Mouse (Mus musculus): Measurements from ENCODE around the gene Cog5. TPM values are rescaled to one million over a fixed set of nuclear protein-coding genes. Genes with fewer than 3 reads are reported as not detected.

Gene Cog5
- polyA plus RNA-seq, 1 experiment from 2014 or later: 27.6 TPM

DNA sequence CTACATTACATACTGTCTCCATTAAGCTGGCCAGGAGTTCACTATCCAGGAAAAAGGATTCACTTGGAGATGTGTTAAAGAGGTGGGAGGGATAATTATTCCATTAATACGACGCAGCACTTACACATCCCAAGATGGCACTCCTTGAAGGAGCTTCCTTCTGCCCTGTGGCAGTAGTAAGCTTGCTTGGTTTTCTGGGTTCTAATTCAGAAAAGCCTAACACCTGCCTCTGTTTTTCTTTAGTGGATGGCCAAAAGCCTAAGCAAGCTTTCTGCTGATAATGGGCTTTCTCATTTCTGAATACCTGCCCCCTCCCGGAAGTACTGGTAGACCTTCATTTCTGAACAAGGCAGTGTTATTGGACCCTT, 19.4 kb upstream of the Cog5 start:
- peak overlapping the region; percentile 76; the same call in 1 of the 2 replicates for H3K4me2 ChIP-seq (replicated peaks; ENCODE audit: low read depth, low read length)
- H3K27me3 ChIP-seq (ENCODE audit: insufficient read depth, low read length): no peaks in the 10 kb centered on the region
- no peaks in the 10 kb centered on the region for H3K36me3 ChIP-seq (ENCODE audit: insufficient read depth, low read length)
- ATAC-seq (ENCODE audit: low FRiP score, low TSS enrichment): no peak
- WGBS: 93% methylated on average over 3 of the region's 3 CpGs
- no peaks in the 10 kb centered on the region for H3K9me3 ChIP-seq (ENCODE audit: low read length)
- H3K4me3 ChIP-seq (ENCODE audit: low read length): no peak overlapping the region
- no peak overlapping the region for H3K27ac ChIP-seq (ENCODE audit: low read length)
- peaks cover 7% of the 10 kb centered on the region; the same call in 1 of the 2 replicates for H3K4me1 ChIP-seq (ENCODE audit: insufficient read depth, low read length)
- H3K9ac ChIP-seq (replicated peaks; ENCODE audit: low read length): peak overlapping the region; percentile 91; the same call in 1 of the 2 replicates

GRCm38 (mm10) chr12:31653611-31654010, 1.1 kb upstream of the Cog5 start:
- Histone ChIP-seq H3K4me3 (ENCODE audit: low read length) (no peak overlapping the region), H3K27ac (ENCODE audit: low read length) (no peak overlapping the region), H3K27me3 (ENCODE audit: insufficient read depth, low read length) (no peaks in the 10 kb centered on the region), H3K36me3 (ENCODE audit: insufficient read depth, low read length) (no peaks in the 10 kb centered on the region), H3K9ac (replicated peaks; ENCODE audit: low read length) (no peak overlapping the region), H3K4me1 (ENCODE audit: insufficient read depth, low read length) (peaks cover 7% of the 10 kb centered on the region), H3K4me2 (replicated peaks; ENCODE audit: low read depth, low read length) (peak overlapping the region; percentile 16; the same call in 1 of the 2 replicates), H3K9me3 (ENCODE audit: low read length) (no peaks in the 10 kb centered on the region)
- ATAC-seq (ENCODE audit: low FRiP score, low TSS enrichment): no peak
- WGBS: 72% methylated on average over 5 of the region's 5 CpGs

DNA sequence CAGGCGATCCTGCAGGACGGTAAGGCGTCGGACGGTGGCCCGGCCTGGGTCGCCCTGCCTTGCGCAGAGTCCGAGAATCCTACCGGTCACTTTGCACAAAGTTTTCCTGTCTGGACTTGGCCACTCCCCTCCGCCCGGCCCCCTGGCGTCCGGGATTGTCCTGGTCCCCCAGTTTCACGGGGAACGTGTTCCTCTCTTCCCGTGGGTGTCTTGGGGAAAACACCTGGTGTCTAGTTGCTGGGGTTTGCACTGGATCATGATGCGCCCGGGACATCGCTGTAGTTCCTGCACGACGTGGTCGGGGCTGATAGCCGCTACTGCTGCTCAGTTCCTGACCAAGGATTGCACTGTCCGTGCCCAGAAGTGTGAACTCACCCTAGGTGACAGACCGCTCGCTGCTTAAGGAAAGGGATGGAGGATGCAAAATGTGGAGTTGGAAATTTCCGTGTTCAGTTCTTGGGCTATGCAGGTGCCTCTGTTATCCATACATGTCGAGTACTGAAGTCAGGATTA, 352 bp downstream of the Cog5 start:
- Histone ChIP-seq H3K36me3 (ENCODE audit: insufficient read depth, low read length) (no peaks in the 10 kb centered on the region), H3K9ac (replicated peaks; ENCODE audit: low read length) (peak overlapping the region; percentile 92), H3K4me2 (replicated peaks; ENCODE audit: low read depth, low read length) (peak overlapping the region; percentile 76), H3K27me3 (ENCODE audit: insufficient read depth, low read length) (no peaks in the 10 kb centered on the region), H3K27ac (ENCODE audit: low read length) (peak overlapping the region; percentile 83), H3K9me3 (ENCODE audit: low read length) (no peaks in the 10 kb centered on the region), H3K4me3 (ENCODE audit: low read length) (peak overlapping the region; percentile 95), H3K4me1 (ENCODE audit: insufficient read depth, low read length) (peaks cover 7% of the 10 kb centered on the region)
- ATAC-seq (ENCODE audit: low FRiP score, low TSS enrichment): peak; percentile 91
- WGBS: 2% methylated on average over 26 of the region's 29 CpGs

DNA sequence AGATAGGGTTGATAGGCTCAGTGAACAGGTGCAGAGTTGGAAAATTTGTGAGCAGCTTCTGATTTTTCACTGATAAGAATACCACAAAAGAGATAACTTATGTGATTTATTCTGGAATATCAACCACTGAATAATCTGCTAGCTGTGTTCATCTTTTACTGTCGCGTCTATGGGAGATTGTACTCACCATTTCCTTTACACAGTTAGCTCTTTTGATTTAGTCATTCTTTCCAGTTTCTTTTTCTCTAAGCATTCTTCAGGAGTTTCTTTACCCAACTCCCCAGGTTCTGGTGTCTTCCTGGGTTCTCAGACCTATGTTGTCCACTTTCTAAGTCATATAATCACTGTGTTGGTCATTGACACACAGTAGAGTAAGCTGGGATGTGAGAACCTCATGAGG, 2.2 kb downstream of the Cog5 start:
- no peak overlapping the region for H3K4me2 ChIP-seq (replicated peaks; ENCODE audit: low read depth, low read length)
- WGBS: 93% methylated on average over 2 of the region's 2 CpGs
- H3K27ac ChIP-seq (ENCODE audit: low read length): no peak overlapping the region
- peaks cover 7% of the 10 kb centered on the region for H3K4me1 ChIP-seq (ENCODE audit: insufficient read depth, low read length)
- no peak overlapping the region for H3K4me3 ChIP-seq (ENCODE audit: low read length)
- no peaks in the 10 kb centered on the region for H3K36me3 ChIP-seq (ENCODE audit: insufficient read depth, low read length)
- no peaks in the 10 kb centered on the region for H3K27me3 ChIP-seq (ENCODE audit: insufficient read depth, low read length)
- no peaks in the 10 kb centered on the region for H3K9me3 ChIP-seq (ENCODE audit: low read length)
- H3K9ac ChIP-seq (replicated peaks; ENCODE audit: low read length): no peak overlapping the region
- ATAC-seq (ENCODE audit: low FRiP score, low TSS enrichment): no peak

DNA sequence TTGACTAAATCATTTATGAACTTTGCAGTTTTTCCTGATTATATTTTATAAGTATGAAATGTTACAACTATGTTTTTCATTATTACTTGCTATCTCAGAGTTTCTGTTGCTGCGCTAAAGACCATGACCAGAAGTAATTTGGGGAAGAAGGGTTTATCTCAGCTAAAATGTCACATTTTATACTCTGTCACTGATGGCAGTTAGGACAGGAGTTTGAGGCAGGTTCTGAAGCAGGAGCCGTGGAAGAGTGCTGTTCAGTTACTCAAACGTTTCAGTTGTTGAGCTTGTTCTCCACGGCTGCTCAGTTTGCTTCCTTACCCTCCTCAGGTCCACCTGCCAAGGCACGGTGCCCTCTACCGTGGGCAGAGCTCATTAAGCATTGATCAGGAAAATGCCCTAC, 11.3 kb downstream of the Cog5 start:
- no peak overlapping the region for H3K9ac ChIP-seq (replicated peaks; ENCODE audit: low read length)
- H3K36me3 ChIP-seq (ENCODE audit: insufficient read depth, low read length): peaks cover 24% of the 10 kb centered on the region
- 83% methylated on average over 6 of the region's 6 CpGs for WGBS

DNA sequence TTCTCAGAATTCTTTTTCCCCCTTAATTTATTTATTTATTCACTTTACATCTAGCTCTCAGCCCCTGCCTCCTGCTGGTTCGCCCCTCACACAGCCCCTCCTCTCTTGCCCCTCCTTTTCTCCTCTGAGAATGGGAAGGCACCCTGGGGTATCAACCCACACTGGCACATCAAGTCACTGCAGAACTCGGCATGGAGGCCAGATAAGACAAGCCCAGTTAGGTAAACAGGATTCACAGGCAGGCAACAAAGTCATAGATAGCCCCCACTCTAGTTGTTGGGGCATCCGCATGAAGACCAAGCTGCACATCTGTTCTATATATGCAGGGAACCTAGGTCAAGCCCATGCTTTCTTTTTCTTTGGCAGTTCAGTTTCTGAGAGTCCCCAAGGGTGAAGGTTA, 12.5 kb downstream of the Cog5 start:
- H3K9ac ChIP-seq (replicated peaks; ENCODE audit: low read length): no peak overlapping the region
- H3K27ac ChIP-seq (ENCODE audit: low read length): no peak overlapping the region
- no peak for ATAC-seq (ENCODE audit: low FRiP score, low TSS enrichment)
- H3K9me3 ChIP-seq (ENCODE audit: low read length): no peaks in the 10 kb centered on the region
- no peaks in the 10 kb centered on the region for H3K4me1 ChIP-seq (ENCODE audit: insufficient read depth, low read length)
- WGBS: 75% methylated on average over 3 of the region's 3 CpGs
- no peak overlapping the region for H3K4me2 ChIP-seq (replicated peaks; ENCODE audit: low read depth, low read length)
- no peaks in the 10 kb centered on the region for H3K27me3 ChIP-seq (ENCODE audit: insufficient read depth, low read length)
- no peak overlapping the region for H3K4me3 ChIP-seq (ENCODE audit: low read length)
- peaks cover 24% of the 10 kb centered on the region for H3K36me3 ChIP-seq (ENCODE audit: insufficient read depth, low read length)

More for the DNA sequence above, 11.3 kb downstream of the Cog5 start:
- Histone ChIP-seq H3K4me1 (ENCODE audit: insufficient read depth, low read length) (no peaks in the 10 kb centered on the region), H3K4me3 (ENCODE audit: low read length) (no peak overlapping the region), H3K9me3 (ENCODE audit: low read length) (no peaks in the 10 kb centered on the region), H3K27ac (ENCODE audit: low read length) (no peak overlapping the region), H3K27me3 (ENCODE audit: insufficient read depth, low read length) (no peaks in the 10 kb centered on the region), H3K4me2 (replicated peaks; ENCODE audit: low read depth, low read length) (no peak overlapping the region)
- ATAC-seq (ENCODE audit: low FRiP score, low TSS enrichment): no peak

GRCm38 (mm10) chr12:31686679-31687078, 32.0 kb downstream of the Cog5 start:
- Histone ChIP-seq H3K9me3 (ENCODE audit: low read length) (no peaks in the 10 kb centered on the region), H3K4me2 (replicated peaks; ENCODE audit: low read depth, low read length) (no peak overlapping the region), H3K4me1 (ENCODE audit: insufficient read depth, low read length) (no peaks in the 10 kb centered on the region), H3K4me3 (ENCODE audit: low read length) (no peak overlapping the region), H3K27me3 (ENCODE audit: insufficient read depth, low read length) (no peaks in the 10 kb centered on the region), H3K36me3 (ENCODE audit: insufficient read depth, low read length) (0 out of 2 replicates have a peak, but pooled peaks cover 6% of the 10 kb centered on the region), H3K27ac (ENCODE audit: low read length) (no peak overlapping the region), H3K9ac (replicated peaks; ENCODE audit: low read length) (no peak overlapping the region)
- ATAC-seq (ENCODE audit: low FRiP score, low TSS enrichment): no peak
- WGBS: 86% methylated on average over 3 of the region's 3 CpGs

DNA sequence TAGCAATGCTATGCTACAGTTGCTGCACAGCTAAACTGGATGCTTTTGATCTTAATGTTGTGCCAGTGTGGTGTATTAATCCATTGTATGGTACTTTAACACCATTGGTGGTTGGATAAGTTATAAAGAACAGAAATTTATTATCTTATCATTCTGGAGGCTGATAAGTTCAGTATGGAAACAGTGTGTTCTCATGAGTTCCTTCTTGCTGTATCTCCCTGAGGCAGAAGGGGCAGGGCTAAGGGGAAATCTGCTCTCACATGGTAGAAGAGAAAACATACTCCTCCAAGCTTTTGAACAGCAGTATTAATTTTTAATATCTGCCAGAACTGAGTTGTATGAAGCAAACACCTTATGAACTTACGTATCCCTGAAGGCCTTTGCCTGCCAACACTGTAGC, 38.6 kb downstream of the Cog5 start:
- peaks cover 10% of the 10 kb centered on the region for H3K9me3 ChIP-seq (ENCODE audit: low read length)
- H3K4me3 ChIP-seq (ENCODE audit: low read length): no peak overlapping the region
- peaks cover 6% of the 10 kb centered on the region for H3K36me3 ChIP-seq (ENCODE audit: insufficient read depth, low read length)
- no peak overlapping the region for H3K27ac ChIP-seq (ENCODE audit: low read length)
- no peak overlapping the region for H3K9ac ChIP-seq (replicated peaks; ENCODE audit: low read length)
- no peaks in the 10 kb centered on the region for H3K27me3 ChIP-seq (ENCODE audit: insufficient read depth, low read length)
- 84% methylated on average over 1 of the region's 1 CpGs for WGBS
- H3K4me1 ChIP-seq (ENCODE audit: insufficient read depth, low read length): no peaks in the 10 kb centered on the region
- ATAC-seq (ENCODE audit: low FRiP score, low TSS enrichment): no peak
- no peak overlapping the region for H3K4me2 ChIP-seq (replicated peaks; ENCODE audit: low read depth, low read length)

GRCm38 (mm10) chr12:31700623-31701347, 46.1 kb downstream of the Cog5 start:
- H3K9me3 ChIP-seq (ENCODE audit: low read length): peaks cover 10% of the 10 kb centered on the region
- H3K27me3 ChIP-seq (ENCODE audit: insufficient read depth, low read length): no peaks in the 10 kb centered on the region
- no peaks in the 10 kb centered on the region for H3K4me1 ChIP-seq (ENCODE audit: insufficient read depth, low read length)
- H3K9ac ChIP-seq (replicated peaks; ENCODE audit: low read length): no peak overlapping the region
- H3K4me3 ChIP-seq (ENCODE audit: low read length): no peak overlapping the region
- no peak for ATAC-seq (ENCODE audit: low FRiP score, low TSS enrichment)
- peaks cover 6% of the 10 kb centered on the region for H3K36me3 ChIP-seq (ENCODE audit: insufficient read depth, low read length)
- no peak overlapping the region for H3K27ac ChIP-seq (ENCODE audit: low read length)
- H3K4me2 ChIP-seq (replicated peaks; ENCODE audit: low read depth, low read length): no peak overlapping the region
- 64% methylated on average over 5 of the region's 5 CpGs for WGBS

GRCm38 (mm10) chr12:31701411-31701810, 46.7 kb downstream of the Cog5 start:
- Histone ChIP-seq H3K27me3 (ENCODE audit: insufficient read depth, low read length) (no peaks in the 10 kb centered on the region), H3K4me1 (ENCODE audit: insufficient read depth, low read length) (no peaks in the 10 kb centered on the region), H3K9ac (replicated peaks; ENCODE audit: low read length) (no peak overlapping the region), H3K9me3 (ENCODE audit: low read length) (peaks cover 10% of the 10 kb centered on the region), H3K27ac (ENCODE audit: low read length) (no peak overlapping the region), H3K4me3 (ENCODE audit: low read length) (no peak overlapping the region), H3K36me3 (ENCODE audit: insufficient read depth, low read length) (peaks cover 6% of the 10 kb centered on the region), H3K4me2 (replicated peaks; ENCODE audit: low read depth, low read length) (no peak overlapping the region)
- no peak for ATAC-seq (ENCODE audit: low FRiP score, low TSS enrichment)
- 76% methylated on average over 5 of the region's 5 CpGs for WGBS

All from kidney, embryonic 16.5 days (tissue).